Mouse (Mus musculus): ENCODE results near the gene Timp2. TPM values are rescaled to one million over a fixed set of nuclear protein-coding genes. Genes with fewer than 3 reads are reported as not detected.
A peak's percentile ranks its signal among the peaks of the same experiment; 100 is the strongest.

The Timp2 gene
- total RNA-seq, 2 experiments from 2014 or later: 70.1 to 115 TPM

GRCm38 (mm10) chr11:118366108-118366507 is 10.6 kb upstream of the Timp2 start:
- intact Hi-C loops (cut with DNase I): no loop called here
- peak overlapping the region; percentile 91 for H3K27ac ChIP-seq
- H3K4me3 ChIP-seq: no peak overlapping the region
- DNase-seq: peak; percentile 66
- TF ChIP-seq CTCF (IDR thresholded peaks at IDR 0.05): no peak

GRCm38 (mm10) chr11:118365171-118365570 is 9.6 kb upstream of the Timp2 start:
- Histone ChIP-seq H3K27ac (peak overlapping the region; percentile 91), H3K4me3 (no peak overlapping the region)
- intact Hi-C loops (cut with DNase I): no loop called here
- DNase-seq: peak; percentile 84
- TF ChIP-seq CTCF (IDR thresholded peaks at IDR 0.05): no peak

GRCm38 (mm10) chr11:118364021-118364420 is 8.5 kb upstream of the Timp2 start:
- Histone ChIP-seq H3K4me3 (no peak overlapping the region; the same call in 1 of the 2 replicates), H3K27ac (peak overlapping the region; percentile 91)
- DNase-seq: peak; percentile 33
- intact Hi-C loops (cut with DNase I): no loop called here
- no peak for TF ChIP-seq CTCF (IDR thresholded peaks at IDR 0.05)

GRCm38 (mm10) chr11:118362971-118363518 is 7.5 kb upstream of the Timp2 start:
- DNase-seq: peak; percentile 88
- Histone ChIP-seq H3K4me3 (peak overlapping the region; percentile 53), H3K27ac (peak overlapping the region; percentile 91)
- no peak for TF ChIP-seq CTCF (IDR thresholded peaks at IDR 0.05)
- intact Hi-C loops (cut with DNase I): no loop called here

- peak; percentile 68 for DNase-seq
- intact Hi-C loops (cut with DNase I): no loop called here
- TF ChIP-seq CTCF (IDR thresholded peaks at IDR 0.05): no peak
- no peak overlapping the region; the same call in 1 of the 2 replicates for H3K4me3 ChIP-seq
- H3K27ac ChIP-seq: peak overlapping the region; percentile 91
These were observed 7.0 kb upstream of the Timp2 start for GRCm38 (mm10) chr11:118362501-118362900.

GRCm38 (mm10) chr11:118360907-118361341 is 5.4 kb upstream of the Timp2 start:
- Histone ChIP-seq H3K4me3 (no peak overlapping the region), H3K27ac (peak overlapping the region; percentile 91)
- peak; percentile 58 for DNase-seq
- no peak for TF ChIP-seq CTCF (IDR thresholded peaks at IDR 0.05)
- intact Hi-C loops (cut with DNase I): no loop called here

GRCm38 (mm10) chr11:118360491-118360890 is 5.0 kb upstream of the Timp2 start:
- Histone ChIP-seq H3K27ac (peak overlapping the region; percentile 91), H3K4me3 (0 out of 2 replicates have a peak overlapping the region, but pooled peaks have one; percentile 11)
- TF ChIP-seq CTCF (IDR thresholded peaks at IDR 0.05): no peak
- intact Hi-C loops (cut with DNase I): no loop called here
- DNase-seq: peak; percentile 58

GRCm38 (mm10) chr11:118355205-118355604 is 335 bp downstream of the Timp2 start:
- Histone ChIP-seq H3K27ac (peak overlapping the region; percentile 94), H3K4me3 (peak overlapping the region; percentile 93)
- intact Hi-C loops (cut with DNase I): no loop called here
- peak; percentile 95 for DNase-seq
- TF ChIP-seq CTCF (IDR thresholded peaks at IDR 0.05): peak; percentile 67

GRCm38 (mm10) chr11:118354636-118355191 is 826 bp downstream of the Timp2 start:
- TF ChIP-seq CTCF (IDR thresholded peaks at IDR 0.05): no peak
- peak overlapping the region; percentile 93 for H3K4me3 ChIP-seq
- peak overlapping the region; percentile 94 for H3K27ac ChIP-seq
- intact Hi-C loops (cut with DNase I): loop anchor here (5.0 kb wide), 1 partner anchor 37 kb away; no protein-coding TSS in a partner anchor
- peak; percentile 67 for DNase-seq

GRCm38 (mm10) chr11:118349494-118349893 is 6.0 kb downstream of the Timp2 start:
- TF ChIP-seq CTCF (IDR thresholded peaks at IDR 0.05): no peak
- H3K27ac ChIP-seq: peak overlapping the region; percentile 77
- intact Hi-C loops (cut with DNase I): no loop called here
- peak; percentile 15 for DNase-seq
- peak overlapping the region; percentile 28; the same call in 1 of the 2 replicates for H3K4me3 ChIP-seq

- H3K27ac ChIP-seq: peak overlapping the region; percentile 77
- H3K4me3 ChIP-seq: peak overlapping the region; percentile 28
- peak; percentile 72 for DNase-seq
- TF ChIP-seq CTCF (IDR thresholded peaks at IDR 0.05): no peak
- intact Hi-C loops (cut with DNase I): no loop called here
These were observed 6.7 kb downstream of the Timp2 start for GRCm38 (mm10) chr11:118348877-118349276.

GRCm38 (mm10) chr11:118348419-118348818 is 7.1 kb downstream of the Timp2 start:
- DNase-seq: no peak
- no peak for TF ChIP-seq CTCF (IDR thresholded peaks at IDR 0.05)
- H3K4me3 ChIP-seq: peak overlapping the region; percentile 28
- peak overlapping the region; percentile 77 for H3K27ac ChIP-seq
- intact Hi-C loops (cut with DNase I): no loop called here

- Histone ChIP-seq H3K27ac (peak overlapping the region; percentile 77), H3K4me3 (no peak overlapping the region)
- intact Hi-C loops (cut with DNase I): no loop called here
- no peak for TF ChIP-seq CTCF (IDR thresholded peaks at IDR 0.05)
- DNase-seq: peak; percentile 20
These were observed 7.6 kb downstream of the Timp2 start for GRCm38 (mm10) chr11:118347911-118348310.
